8 mouse cellular contexts compared by ENCODE assay signal in genomic region chr19:56873816-56874600, GRCm38 (mm10). TPM values are rescaled to one million over a fixed set of nuclear protein-coding genes. Genes with fewer than 3 reads are reported as not detected.
DNase-seq lines count a peak whose midpoint lies in the region; ATAC-seq and TF ChIP-seq lines count a peak whose summit lies in the region.

Gene Vwa2, plus strand, starts transcription at chr19:56874249.

- DNase-seq in heart, postnatal 4 days = no peak
- peak; percentile 39 for DNase-seq in brain, embryonic 14.5 days (ENCODE audit: low read depth)
- no peak for DNase-seq in gonadal fat pad, adult 2 months (ENCODE audit: low read depth)
- DNase-seq in limb, embryonic 11.5 days (ENCODE audit: low spot score) = peak; percentile 74
- peak; percentile 21 to 42 for DNase-seq in thymus, postnatal 36 days
- DNase-seq in layer of hippocampus, postnatal 14 days (ENCODE audit: low spot score in 2 of 2) = no peak

- no peak within 1 kb of the TSS for H3K27ac ChIP-seq in heart, embryonic 14.5 days (replicated peaks in 1 of 2; ENCODE audit: control insufficient read depth in 1 of 2, insufficient read depth in 1 of 2, low read depth in 2 of 2, low read length in 2 of 2)
- H3K27ac ChIP-seq in limb, embryonic 11.5 days (replicated peaks; ENCODE audit: low read depth, low read length) = no peak within 1 kb of the TSS
- H3K27ac ChIP-seq in midbrain, embryonic 12.5 days (replicated peaks) = no peak within 1 kb of the TSS

- peak within 1 kb of the TSS; percentile 80 for H3K4me2 ChIP-seq in heart, embryonic 14.5 days (ENCODE audit: low read length)
- peak within 1 kb of the TSS; percentile 95 for H3K4me2 ChIP-seq in limb, embryonic 11.5 days (ENCODE audit: low read depth, severe bottlenecking)
- peak within 1 kb of the TSS; percentile 97 for H3K4me2 ChIP-seq in midbrain, embryonic 12.5 days (replicated peaks)

- no peaks in the 10 kb centered on the region for H3K36me3 ChIP-seq in heart, embryonic 14.5 days (ENCODE audit: control insufficient read depth, insufficient read depth, low read length)
- H3K36me3 ChIP-seq in limb, embryonic 11.5 days (ENCODE audit: control insufficient read depth, insufficient read depth, low read length) = no peaks in the 10 kb centered on the region
- H3K36me3 ChIP-seq in midbrain, embryonic 12.5 days = no peaks in the 10 kb centered on the region

- no peak for ATAC-seq in heart, embryonic 14.5 days (ENCODE audit: insufficient number of reproducible peaks, insufficient read depth, low FRiP score, low read depth)
- ATAC-seq in limb, embryonic 11.5 days (ENCODE audit: insufficient number of reproducible peaks, low FRiP score, low TSS enrichment, low read depth) = peak; percentile 44; the same call in 1 of the 2 replicates
- ATAC-seq in midbrain, embryonic 12.5 days (ENCODE audit: low FRiP score, low read depth) = peak; percentile 38; the same call in 1 of the 2 replicates

- no peaks in the 10 kb centered on the region for H3K9me3 ChIP-seq in heart, embryonic 14.5 days (ENCODE audit: control insufficient read depth, low read length)
- H3K9me3 ChIP-seq in limb, embryonic 11.5 days (ENCODE audit: control insufficient read depth, low read length) = no peaks in the 10 kb centered on the region
- no peaks in the 10 kb centered on the region for H3K9me3 ChIP-seq in midbrain, embryonic 12.5 days

- H3K9ac ChIP-seq in heart, embryonic 14.5 days (ENCODE audit: low read length) = peak within 1 kb of the TSS; percentile 16
- H3K9ac ChIP-seq in limb, embryonic 11.5 days (ENCODE audit: low read length) = peak within 1 kb of the TSS; percentile 58
- peak within 1 kb of the TSS; percentile 44 for H3K9ac ChIP-seq in midbrain, embryonic 12.5 days (replicated peaks)

- peaks cover 69% of the 10 kb centered on the region for H3K27me3 ChIP-seq in heart, embryonic 14.5 days (ENCODE audit: control insufficient read depth, insufficient read depth, low read length)
- peaks cover 47% of the 10 kb centered on the region for H3K27me3 ChIP-seq in limb, embryonic 11.5 days (ENCODE audit: control insufficient read depth, insufficient read depth, low read length)
- H3K27me3 ChIP-seq in midbrain, embryonic 12.5 days = peaks cover 78% of the 10 kb centered on the region

- TF ChIP-seq CTCF in brain, embryonic 14.5 days (IDR thresholded peaks at IDR 0.05; ENCODE audit: borderline replicate concordance, extremely low read depth, insufficient read depth, insufficient read length) = no peak

- WGBS in heart, embryonic 14.5 days = 2% methylated on average over 71 of the region's 71 CpGs
- WGBS in limb, embryonic 11.5 days = 3% methylated on average over 71 of the region's 71 CpGs
- 3% methylated on average over 68 of the region's 71 CpGs for WGBS in midbrain, embryonic 12.5 days

- H3K4me1 ChIP-seq in heart, embryonic 14.5 days (ENCODE audit: control insufficient read depth in 2 of 2, insufficient read depth in 2 of 2, low read length in 2 of 2) = peaks cover 7 to 8% of the 10 kb centered on the region in 2 experiments; a peak in 3 of 4 replicates
- H3K4me1 ChIP-seq in limb, embryonic 11.5 days (ENCODE audit: control insufficient read depth, insufficient read depth, low read length) = peaks cover 9% of the 10 kb centered on the region
- H3K4me1 ChIP-seq in midbrain, embryonic 12.5 days = peaks cover 12% of the 10 kb centered on the region

- peak within 1 kb of the TSS; percentile 44 for H3K4me3 ChIP-seq in heart, embryonic 14.5 days (ENCODE audit: control insufficient read depth in 1 of 2, insufficient read depth in 1 of 2, low read depth in 1 of 2, low read length in 2 of 2)
- peak within 1 kb of the TSS; percentile 52 for H3K4me3 ChIP-seq in limb, embryonic 11.5 days (ENCODE audit: low read depth, low read length)
- peak within 1 kb of the TSS; percentile 57 for H3K4me3 ChIP-seq in midbrain, embryonic 12.5 days

- no peak for TF ChIP-seq POLR2A in brain, embryonic 14.5 days (IDR thresholded peaks at IDR 0.05; ENCODE audit: borderline replicate concordance, extremely low read depth, insufficient read depth, insufficient read length, poor library complexity, severe bottlenecking)

RNA-seq across cellular contexts. Expression of gene Vwa2, which starts in this region (rescaled TPM):
- polyA plus RNA-seq in heart, embryonic 14.5 days (2014; fragmentation: Nextera tagmentation; extraction: Ambion mirVana) = 0.11 TPM in 1 of 2 replicates, not detected in the other
- not detected for total RNA-seq in heart, postnatal 4 days (2021)
- 1.1 and 1.5 TPM in 2 replicates for polyA plus RNA-seq in brain, embryonic 14.5 days (2012; rRNA removed)
- polyA plus RNA-seq in gonadal fat pad, adult 2 months (2012; rRNA removed) = 18.3 and 21.0 TPM in 2 replicates
- 4.1 and 4.5 TPM in 2 replicates for polyA plus RNA-seq in limb, embryonic 11.5 days (2014; fragmentation: Nextera tagmentation; extraction: Ambion mirVana)
- polyA plus RNA-seq in midbrain, embryonic 12.5 days (2016; fragmentation: Nextera tagmentation; extraction: Ambion mirVana) = 0.31 and 0.37 TPM in 2 replicates
- under 1 TPM; 0.19 to 0.28 TPM for total RNA-seq in layer of hippocampus, postnatal 14 days (2021)

Comparison
In these comparisons a context has a peak if more than half of its experiments do, and no peak if none do; other contexts are left out.
1. Peak in ATAC-seq, H3K4me3 ChIP-seq, H3K9ac ChIP-seq and H3K4me2 ChIP-seq in midbrain, embryonic 12.5 days; RNA of the gene not detected or under 1 TPM.
2. DNase-seq: peak in brain, embryonic 14.5 days (single experiment), limb, embryonic 11.5 days (single experiment) and thymus, postnatal 36 days (2 of 2); none in heart, postnatal 4 days (single experiment), gonadal fat pad, adult 2 months (single experiment) and layer of hippocampus, postnatal 14 days (0 of 2).
3. Peak in every context shown above with its lines, with median percentiles within 50 percentile points of each other: H3K4me2 ChIP-seq, H3K4me3 ChIP-seq and H3K9ac ChIP-seq.